Mouse (Mus musculus): ENCODE data around the gene 1700047I17Rik2.
"Not testable (repeated sequence)": the region's sequence is repeated elsewhere in the genome, so short reads cannot be mapped to it uniquely, and the experiment has no call there.

Gene 1700047I17Rik2

GRCm38 (mm10) chr12:55199306-55199705, at the start of gene 1700047I17Rik2:
1700047I17Rik2 (plus strand) TSS chr12:55199592.
- not testable (repeated sequence) for DNase-seq

DNA sequence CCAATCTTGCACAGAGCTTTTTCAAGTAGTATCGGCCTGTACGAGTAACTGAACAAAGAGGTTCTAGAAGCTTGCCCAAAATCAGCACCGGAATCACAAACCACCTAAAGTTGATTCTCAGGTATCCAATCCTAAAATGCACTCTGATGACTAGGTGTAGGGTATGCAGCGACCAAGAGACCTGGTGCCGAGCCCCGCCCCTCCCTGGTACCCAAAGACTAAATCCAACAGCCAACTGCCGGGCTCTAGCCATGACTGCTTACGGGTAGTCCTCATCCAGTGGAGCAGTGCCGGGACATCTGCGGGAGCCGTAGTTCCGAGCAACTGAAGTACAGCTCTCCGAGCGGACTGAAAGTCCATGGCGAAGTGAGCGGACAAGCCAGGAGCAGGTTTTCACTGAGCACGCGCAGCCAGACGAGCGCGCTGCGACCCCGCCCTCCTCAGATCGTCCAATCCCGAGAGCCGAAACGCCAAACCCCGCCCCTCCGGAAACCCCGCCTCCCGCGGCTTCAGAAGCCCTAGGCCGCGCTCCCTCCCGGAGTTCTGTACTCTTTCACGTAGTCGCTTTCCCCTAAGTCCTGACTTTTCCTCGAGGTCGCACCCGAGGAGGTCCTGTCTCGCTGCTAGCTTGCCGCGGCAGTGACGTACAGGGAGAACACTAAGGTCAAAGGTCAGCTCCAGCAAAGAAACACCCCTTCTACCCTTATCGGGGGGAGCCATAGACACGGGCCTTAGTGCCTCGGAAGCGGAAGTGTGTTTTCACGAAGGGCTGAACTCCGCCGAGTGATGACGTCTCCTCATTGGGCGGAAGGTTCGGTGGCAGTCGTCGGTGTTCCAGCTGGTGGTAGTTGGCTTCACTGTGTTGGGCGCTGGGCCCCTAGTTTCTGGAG, 44.6 kb upstream of the 1700047I17Rik2 start, which contains the start of gene Srp54b:
TSS of gene Srp54b (plus strand) at position 546 of the 890 bp plus-strand sequence.
- not testable (repeated sequence) for DNase-seq

- DNase-seq, result not testable (repeated sequence)
Measured at GRCm38 (mm10) chr12:55155449-55155783, 44.0 kb upstream of the 1700047I17Rik2 start.

DNA sequence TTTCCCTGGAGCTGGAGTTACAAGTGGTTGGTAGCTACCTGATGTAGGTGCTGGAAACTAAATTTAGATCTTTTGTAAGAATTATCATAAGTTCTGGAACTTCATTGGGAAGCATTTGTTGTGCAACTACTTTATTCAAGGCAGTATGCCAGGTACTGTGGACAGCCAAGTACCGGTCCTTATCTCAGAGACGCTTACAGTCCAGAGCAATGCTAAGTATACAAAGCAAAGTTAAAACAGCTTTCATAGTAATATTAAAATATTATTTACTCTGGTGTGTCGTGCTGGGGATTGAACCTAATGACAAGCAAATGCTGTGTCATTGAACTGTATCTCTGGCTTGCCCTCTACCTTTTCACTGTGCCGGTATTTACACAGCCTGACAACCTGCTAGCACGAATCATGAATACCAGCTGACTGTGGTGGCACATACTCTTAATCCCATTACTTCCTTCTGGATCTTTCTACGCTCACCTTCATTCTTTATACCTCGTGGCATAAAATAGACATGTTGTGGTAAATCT, 32.3 kb upstream of the 1700047I17Rik2 start:
- DNase-seq, result not testable (repeated sequence)

GRCm38 (mm10) chr12:55187686-55188085, 11.7 kb upstream of the 1700047I17Rik2 start:
- DNase-seq, result not testable (repeated sequence)

GRCm38 (mm10) chr12:55189127-55189526, 10.3 kb upstream of the 1700047I17Rik2 start:
- DNase-seq, result not testable (repeated sequence)

DNA sequence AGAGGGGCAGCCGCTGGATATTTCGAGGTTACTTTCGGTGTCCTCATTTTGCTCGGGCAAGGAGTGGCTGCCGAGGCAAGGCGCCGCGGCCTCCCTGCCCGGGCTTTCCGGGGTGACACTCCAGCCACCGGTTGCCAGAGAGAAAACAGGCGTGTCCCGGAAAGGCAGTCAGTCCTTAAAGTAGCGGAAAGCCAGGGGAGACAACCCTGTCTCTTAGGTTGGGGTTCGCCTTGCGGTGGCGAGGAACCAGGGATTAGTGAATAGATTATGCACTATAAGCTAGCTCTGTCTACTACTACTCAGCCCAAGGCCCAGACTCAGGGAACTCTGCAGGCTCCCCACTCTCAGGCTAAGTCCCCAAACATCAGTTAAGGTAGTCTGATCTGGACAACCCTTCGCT, 407 bp downstream of the 1700047I17Rik2 start:
- DNase-seq, result not testable (repeated sequence)

- not testable (repeated sequence) for DNase-seq
Measured at GRCm38 (mm10) chr12:55212944-55213343, 13.6 kb downstream of the 1700047I17Rik2 start.

- DNase-seq, result not testable (repeated sequence)
Measured at GRCm38 (mm10) chr12:55229626-55230519, 30.5 kb downstream of the 1700047I17Rik2 start, which contains the start of gene Srp54c. Srp54c (plus strand) TSS chr12:55230168.

DNA sequence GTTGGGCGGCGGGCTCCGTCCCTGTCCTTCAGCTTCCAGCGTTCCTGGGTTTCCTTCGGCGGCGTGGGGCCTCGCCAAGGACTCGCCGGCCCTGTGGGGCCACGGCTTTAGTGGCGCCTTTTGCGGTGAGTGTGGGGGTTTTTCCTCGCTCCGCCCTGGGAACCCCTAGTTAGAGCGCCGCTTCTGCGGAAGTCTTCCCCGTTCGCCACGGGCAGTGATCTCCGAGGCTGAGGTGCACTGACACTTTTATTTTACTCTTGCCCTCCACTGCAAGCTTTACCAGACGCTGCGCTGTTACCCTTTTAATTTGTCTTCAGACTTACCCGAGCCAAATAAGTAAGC, 31.1 kb downstream of the 1700047I17Rik2 start:
- DNase-seq, result peak; percentile 11 to 36

DNA sequence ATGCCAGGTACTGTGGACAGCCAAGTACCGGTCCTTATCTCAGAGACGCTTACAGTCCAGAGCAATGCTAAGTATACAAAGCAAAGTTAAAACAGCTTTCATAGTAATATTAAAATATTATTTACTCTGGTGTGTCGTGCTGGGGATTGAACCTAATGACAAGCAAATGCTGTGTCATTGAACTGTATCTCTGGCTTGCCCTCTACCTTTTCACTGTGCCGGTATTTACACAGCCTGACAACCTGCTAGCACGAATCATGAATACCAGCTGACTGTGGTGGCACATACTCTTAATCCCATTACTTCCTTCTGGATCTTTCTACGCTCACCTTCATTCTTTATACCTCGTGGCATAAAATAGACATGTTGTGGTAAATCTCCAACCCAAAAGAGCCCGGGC, 42.9 kb downstream of the 1700047I17Rik2 start:
- DNase-seq, result not testable (repeated sequence)

DNA sequence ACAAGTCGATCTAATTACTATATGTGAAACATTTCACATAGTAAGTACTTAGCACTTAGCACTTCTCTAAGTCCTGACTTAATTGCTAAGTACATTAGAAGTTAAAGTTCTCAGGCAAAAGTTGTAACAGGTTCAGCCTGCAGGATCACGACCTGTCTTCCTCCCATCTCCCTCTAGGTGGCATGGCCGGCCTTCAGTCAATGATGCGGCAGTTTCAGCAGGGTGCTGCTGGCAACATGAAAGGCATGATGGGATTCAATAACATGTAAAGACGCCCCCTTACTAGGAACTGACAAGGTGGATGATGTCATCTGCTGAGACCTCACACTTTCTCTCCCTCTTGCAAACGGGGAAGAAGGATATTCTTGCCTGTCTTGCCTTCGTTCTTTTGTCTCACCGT, 62.6 kb downstream of the 1700047I17Rik2 start:
- DNase-seq, result not testable (repeated sequence)

DNA sequence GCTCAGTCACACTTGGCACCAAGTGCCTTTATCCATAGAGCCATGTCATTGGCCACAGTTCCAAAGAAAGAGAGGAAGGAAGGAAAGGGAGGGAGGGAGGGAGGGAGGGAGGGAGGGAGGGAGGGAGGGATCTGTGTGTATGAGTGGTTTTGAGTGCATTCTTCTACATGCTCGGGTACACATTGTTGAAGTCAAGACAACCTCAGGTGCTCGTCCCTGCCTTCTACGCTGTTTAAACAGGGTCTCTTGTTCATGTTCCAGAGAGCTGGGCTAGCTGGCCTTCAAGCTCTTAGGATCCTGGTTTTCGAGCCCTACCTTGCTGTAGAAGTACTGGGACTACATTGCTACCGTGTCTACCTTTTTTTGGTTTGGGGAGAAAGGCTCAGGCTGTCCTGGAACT, 64.0 kb downstream of the 1700047I17Rik2 start:
- not testable (repeated sequence) for DNase-seq
